Mouse (Mus musculus) bone marrow macrophage, adult 2 months (primary cell): ENCODE measurements around the gene Ddr1. TPM values are rescaled to one million over a fixed set of nuclear protein-coding genes. Genes with fewer than 3 reads are reported as not detected.

Experiments
- H3K27ac ChIP-seq: 2 replicates; pipeline ENCODE4 v1.5.1; 2012; ENCODE audit warnings: low read depth, low read length; ENCODE audit not compliant: insufficient read depth
- H3K4me1 ChIP-seq: 2 replicates; pipeline ENCODE4 v1.6.1; 2012; ENCODE audit warnings: low read length; ENCODE audit not compliant: control insufficient read depth, insufficient read depth
- H3K4me3 ChIP-seq: 2 replicates; pipeline ENCODE4 v1.5.1; 2012; ENCODE audit warnings: mild to moderate bottlenecking, low read length, moderate library complexity; ENCODE audit not compliant: insufficient read depth
- CTCF ChIP-seq: IDR thresholded peaks from 2 replicates; pipeline ENCODE4 v1.5.1; 2012; ENCODE audit warnings: low read depth, mild to moderate bottlenecking, low read length, moderate library complexity
- POLR2A ChIP-seq: IDR thresholded peaks from 2 replicates; pipeline ENCODE4 v1.6.1; 2012; ENCODE audit warnings: mild to moderate bottlenecking, low read depth, low read length, borderline replicate concordance
- polyA plus RNA-seq: library from polyadenylated mRNA; stranded (reverse); fragments of >200 nt; gene quantifications from 2 replicates; pipeline ENCODE4 v1.2.4, GENCODE M21; 2012; ENCODE audit not compliant: missing spikeins, insufficient read depth, insufficient read length

The Ddr1 gene
- polyA plus RNA-seq, 1 experiment, result 0.60 TPM

DNA sequence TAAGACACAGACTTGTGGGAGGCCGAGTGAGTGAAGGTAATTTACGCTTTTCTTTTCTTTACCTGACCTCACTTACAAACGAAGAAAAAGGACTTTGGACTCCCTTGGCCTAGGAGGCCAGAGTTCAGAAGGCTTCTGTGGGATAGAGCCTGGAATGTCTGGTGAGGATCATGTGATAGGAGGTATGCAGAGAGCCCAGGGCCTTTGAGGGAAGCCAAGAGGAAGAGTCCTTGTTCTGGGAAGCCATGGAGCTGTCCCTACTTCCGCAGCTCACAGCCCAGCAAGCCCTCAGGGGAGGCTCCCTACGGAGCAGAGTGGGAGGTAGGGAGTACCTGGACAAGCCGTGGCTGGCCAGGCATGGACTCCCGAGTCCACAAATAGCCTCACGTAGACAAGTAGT is 17.3 kb upstream of the Ddr1 start:
- Histone ChIP-seq H3K4me3 (no peak overlapping the region), H3K27ac (no peak overlapping the region), H3K4me1 (no peaks in the 10 kb centered on the region)
- no peak for TF ChIP-seq POLR2A
- no peak for TF ChIP-seq CTCF

DNA sequence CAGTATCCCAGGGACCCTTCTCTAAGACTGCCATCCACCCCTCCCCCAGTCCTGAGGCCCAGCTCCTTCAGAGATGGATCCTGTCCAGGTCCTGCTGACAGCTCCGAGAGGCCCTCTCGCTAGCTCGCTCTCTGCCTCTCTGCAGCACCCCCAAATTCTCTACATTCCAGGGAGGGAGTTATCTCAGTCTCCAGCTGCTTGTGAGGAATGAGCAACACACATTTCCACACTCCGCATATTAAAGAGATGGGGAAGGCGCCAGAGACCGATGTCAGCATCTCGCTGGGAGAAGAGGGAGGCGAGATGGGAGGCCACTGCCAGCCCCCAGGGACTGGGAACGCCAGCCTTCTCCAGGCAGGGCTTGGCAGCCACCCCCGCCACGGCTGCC is 15.9 kb upstream of the Ddr1 start:
- Histone ChIP-seq H3K4me3 (no peak overlapping the region), H3K4me1 (no peaks in the 10 kb centered on the region), H3K27ac (no peak overlapping the region)
- TF ChIP-seq POLR2A (no peak), CTCF (no peak)

DNA sequence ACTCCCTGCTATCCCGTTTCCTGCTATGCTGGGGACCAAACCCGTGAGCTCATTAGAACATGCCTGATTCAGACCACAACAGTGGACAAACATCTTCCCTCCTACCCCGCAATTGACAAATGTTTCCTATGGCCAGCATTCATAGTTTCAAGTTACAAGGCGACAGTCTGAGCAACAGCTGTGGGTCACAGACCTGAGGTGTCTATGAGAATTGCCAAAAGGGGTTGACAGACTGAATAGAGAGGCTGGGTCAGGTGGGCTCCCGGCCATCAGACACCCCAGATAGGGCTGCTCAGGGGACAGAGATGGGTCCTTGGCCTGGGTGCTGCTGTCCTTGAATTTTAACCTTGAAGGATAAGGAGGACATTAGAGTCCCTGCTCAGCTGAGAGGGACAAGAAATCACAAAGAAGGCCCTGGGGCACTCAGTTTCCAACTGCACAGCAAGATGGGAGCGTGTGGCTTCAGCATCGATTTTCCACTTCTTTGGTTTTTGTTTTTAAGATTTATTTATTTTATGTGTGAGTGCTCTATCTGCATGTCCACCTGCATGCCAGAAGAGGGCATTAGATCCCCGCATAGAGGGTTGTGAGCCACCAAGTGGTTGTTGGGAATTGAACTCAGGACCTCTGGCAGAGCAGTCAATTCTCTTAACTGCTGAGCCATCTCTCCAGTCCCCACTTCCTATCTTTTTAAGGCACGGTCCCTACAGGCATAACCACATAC is 15.4 kb upstream of the Ddr1 start:
- no peak overlapping the region for H3K27ac ChIP-seq
- no peaks in the 10 kb centered on the region for H3K4me1 ChIP-seq
- TF ChIP-seq POLR2A (no peak), CTCF (no peak)
- no peak overlapping the region for H3K4me3 ChIP-seq

DNA sequence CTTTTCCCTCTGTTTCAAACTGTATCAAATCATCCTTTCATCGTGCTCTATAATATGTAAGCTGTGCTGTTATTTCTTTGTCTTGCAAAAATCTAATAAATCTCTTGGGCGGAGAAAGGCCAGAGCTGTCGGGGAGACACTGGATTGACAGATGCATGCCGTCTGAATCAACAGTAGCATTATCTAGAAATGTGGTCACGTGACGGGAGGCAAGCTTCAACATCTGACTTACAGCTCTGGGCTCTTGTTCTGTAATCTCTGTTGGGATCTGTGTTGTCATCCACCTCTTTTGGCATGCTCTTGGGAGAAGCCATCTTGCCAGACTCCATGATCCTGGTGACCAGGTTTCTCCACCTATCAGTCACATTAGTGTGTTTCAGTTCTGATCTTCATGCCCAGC is 12.7 kb upstream of the Ddr1 start:
- TF ChIP-seq CTCF (no peak), POLR2A (no peak)
- H3K27ac ChIP-seq, result no peak overlapping the region
- H3K4me3 ChIP-seq, result no peak overlapping the region
- no peaks in the 10 kb centered on the region for H3K4me1 ChIP-seq

DNA sequence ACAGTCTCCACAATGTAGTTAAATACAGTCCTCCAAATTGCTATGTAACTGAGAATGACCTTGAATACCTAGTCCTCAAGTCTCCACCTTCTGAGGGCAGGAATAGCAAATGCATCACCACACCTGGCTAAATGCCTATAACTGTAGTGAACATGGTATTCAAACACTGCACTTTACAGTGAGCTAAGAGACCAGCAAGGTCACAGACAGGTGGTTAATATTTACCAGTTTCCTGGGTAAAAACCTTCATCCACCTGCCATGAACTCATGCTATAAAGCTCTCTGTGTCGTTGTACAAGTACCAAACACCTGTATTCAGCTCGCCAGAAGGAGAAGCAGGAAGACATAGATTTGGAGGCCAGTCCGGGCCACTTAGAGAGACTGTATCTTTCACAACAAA is 11.7 kb upstream of the Ddr1 start:
- TF ChIP-seq CTCF, result no peak
- TF ChIP-seq POLR2A, result no peak
- Histone ChIP-seq H3K4me1 (no peaks in the 10 kb centered on the region), H3K27ac (no peak overlapping the region), H3K4me3 (no peak overlapping the region)

DNA sequence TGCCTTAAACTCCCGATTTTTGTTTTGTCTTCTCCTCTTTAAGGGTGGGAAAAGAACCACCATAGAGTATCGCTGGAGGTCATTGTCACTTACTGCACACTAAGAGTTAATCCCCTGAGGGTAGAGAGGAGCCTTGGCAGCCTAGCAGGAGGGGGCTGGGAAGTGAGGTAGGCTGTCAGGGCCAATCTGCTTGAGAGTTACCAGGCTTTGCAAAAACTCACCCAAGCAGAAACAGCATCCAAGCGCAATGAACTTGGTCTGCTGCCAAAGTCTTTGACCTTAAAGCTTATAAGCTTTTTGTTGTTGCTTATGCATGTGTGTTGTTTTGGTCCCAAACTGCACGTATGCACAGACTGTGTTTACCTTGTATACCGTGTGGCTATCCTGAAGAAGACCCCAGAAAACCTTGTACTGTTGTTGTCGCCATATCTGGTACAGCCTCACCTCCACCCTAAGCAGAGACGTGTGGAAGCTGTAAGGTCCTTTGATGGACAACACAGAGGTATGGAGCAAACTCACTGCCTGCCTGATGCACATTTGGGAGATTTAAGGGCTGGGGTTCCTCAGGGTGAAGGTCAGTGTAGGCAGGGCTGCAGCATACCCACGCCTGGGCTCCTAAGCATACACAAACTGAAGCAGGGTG is 6.4 kb upstream of the Ddr1 start:
- Histone ChIP-seq H3K4me3 (no peak overlapping the region), H3K4me1 (no peaks in the 10 kb centered on the region), H3K27ac (no peak overlapping the region)
- TF ChIP-seq CTCF, result no peak
- no peak for TF ChIP-seq POLR2A

DNA sequence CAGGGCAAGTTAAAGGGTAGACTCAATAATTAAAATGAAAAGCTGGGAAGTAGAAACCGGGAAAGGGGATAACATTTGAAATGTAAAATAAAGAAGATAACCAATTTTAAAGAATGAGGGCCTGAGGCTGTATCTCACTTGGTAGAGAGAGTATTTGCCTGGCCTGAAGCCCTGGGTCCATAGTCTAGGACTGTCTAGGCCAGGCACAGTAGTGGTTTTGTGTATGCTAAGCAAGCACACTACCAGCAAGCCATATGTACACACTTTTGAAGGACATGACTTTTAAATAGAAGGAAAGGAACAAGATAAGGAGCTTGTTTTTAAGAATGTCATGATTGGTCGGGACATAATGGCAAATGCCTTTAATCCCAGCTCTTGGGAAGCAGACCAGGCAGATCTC is 4.2 kb upstream of the Ddr1 start:
- Histone ChIP-seq H3K27ac (no peak overlapping the region), H3K4me1 (no peaks in the 10 kb centered on the region), H3K4me3 (no peak overlapping the region)
- TF ChIP-seq CTCF (no peak), POLR2A (no peak)

DNA sequence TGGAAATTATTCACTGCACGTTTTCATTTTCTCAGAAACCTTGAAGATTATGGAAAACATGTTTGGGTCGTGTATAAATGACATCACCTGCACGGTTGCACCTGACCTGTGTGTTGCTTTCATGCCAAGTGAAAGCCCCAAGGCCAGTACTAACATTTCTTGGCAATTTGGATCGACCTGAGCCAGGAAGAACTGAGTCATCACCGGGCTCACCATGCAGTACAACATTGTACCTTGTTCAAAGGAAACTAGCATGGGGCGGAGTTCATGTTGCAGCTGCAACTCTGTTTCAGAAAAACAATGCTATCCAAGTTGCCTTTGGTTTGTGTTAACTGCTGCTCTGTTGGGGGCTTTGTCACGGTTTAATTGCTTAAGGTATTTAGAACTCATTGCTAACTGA is 3.5 kb upstream of the Ddr1 start:
- H3K4me3 ChIP-seq, result no peak overlapping the region
- TF ChIP-seq CTCF, result no peak
- TF ChIP-seq POLR2A, result no peak
- no peaks in the 10 kb centered on the region for H3K4me1 ChIP-seq
- H3K27ac ChIP-seq, result no peak overlapping the region

DNA sequence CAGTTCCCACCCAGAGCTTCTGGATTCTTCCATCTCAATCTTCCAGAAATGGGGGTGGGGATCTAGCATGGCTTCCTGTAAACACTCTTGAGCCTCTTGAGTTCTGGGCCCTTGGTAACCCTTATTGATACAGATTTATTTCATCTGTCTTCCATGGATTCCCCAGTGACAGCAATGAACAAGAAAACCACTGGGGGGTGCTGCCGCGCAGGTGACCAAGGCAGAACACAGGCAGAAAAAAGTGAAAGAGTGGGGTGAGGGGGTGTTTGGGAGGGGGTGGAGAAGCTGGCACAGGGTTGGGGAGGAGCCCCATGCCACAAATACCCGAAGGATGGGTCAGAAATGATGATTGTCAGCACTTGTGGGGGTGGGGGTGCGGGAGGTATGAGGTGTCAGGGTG is 1.4 kb upstream of the Ddr1 start:
- TF ChIP-seq POLR2A, result no peak
- peak; percentile 37; the same call in 1 of the 2 replicates for TF ChIP-seq CTCF
- Histone ChIP-seq H3K4me1 (no peaks in the 10 kb centered on the region), H3K4me3 (no peak overlapping the region), H3K27ac (no peak overlapping the region)

DNA sequence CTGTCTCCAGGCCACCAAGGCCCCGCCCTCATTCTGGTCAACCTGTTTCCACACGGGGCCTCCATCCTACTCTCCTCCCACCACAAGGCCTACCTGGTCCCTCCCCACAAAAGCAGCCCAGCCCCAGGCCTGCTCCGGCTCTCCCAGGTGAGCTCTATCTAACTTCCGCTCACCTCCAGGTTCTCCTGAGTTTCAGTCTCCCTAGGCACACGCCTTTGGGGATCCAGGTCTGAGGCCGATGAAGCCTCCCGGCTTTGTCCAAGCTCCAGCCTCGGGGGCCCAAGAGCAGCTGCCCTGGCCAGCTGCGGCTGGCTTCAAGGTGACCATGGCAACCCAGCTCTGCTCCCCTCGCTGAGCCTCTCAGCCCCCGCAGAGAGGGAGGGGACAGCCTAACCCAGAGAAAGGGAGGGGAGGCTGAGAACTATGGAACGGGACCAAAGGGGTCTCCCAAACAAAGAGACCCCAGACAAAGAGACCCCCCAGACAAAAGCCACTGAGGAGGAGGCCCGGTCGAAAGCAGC is 610 bp downstream of the Ddr1 start:
- TF ChIP-seq CTCF (no peak), POLR2A (no peak)
- H3K4me1 ChIP-seq, result no peaks in the 10 kb centered on the region
- H3K27ac ChIP-seq, result no peak overlapping the region
- no peak overlapping the region for H3K4me3 ChIP-seq
